Mouse (Mus musculus): ENCODE results near the gene Ackr1. TPM values are rescaled to one million over a fixed set of nuclear protein-coding genes. Genes with fewer than 3 reads are reported as not detected.

The Ackr1 gene
- polyA plus RNA-seq, 2 experiments, result 53.0 to 76.9 TPM

Other genes starting within 250 kb of the Ackr1 start
- not detected in 2 replicates for gene Olfr1408, start 196.4 kb downstream of the Ackr1 start, polyA plus RNA-seq (2012; rRNA removed)
- not detected in 2 replicates for gene Olfr1408, start 196.4 kb downstream of the Ackr1 start, polyA plus RNA-seq (2014; fragmentation: Nextera tagmentation; extraction: Ambion mirVana)
- gene Olfr1406, start 143.1 kb downstream of the Ackr1 start, polyA plus RNA-seq (2012; rRNA removed), result not detected in 2 replicates
- not detected in 2 replicates for gene Olfr1406, start 143.1 kb downstream of the Ackr1 start, polyA plus RNA-seq (2014; fragmentation: Nextera tagmentation; extraction: Ambion mirVana)
- not detected in 2 replicates for gene Olfr218, start 135.9 kb downstream of the Ackr1 start, polyA plus RNA-seq (2012; rRNA removed)
- gene Olfr218, start 135.9 kb downstream of the Ackr1 start, polyA plus RNA-seq (2014; fragmentation: Nextera tagmentation; extraction: Ambion mirVana), result not detected in 2 replicates
- gene Olfr1404, start 121.4 kb downstream of the Ackr1 start, polyA plus RNA-seq (2012; rRNA removed), result not detected in 2 replicates
- gene Olfr1404, start 121.4 kb downstream of the Ackr1 start, polyA plus RNA-seq (2014; fragmentation: Nextera tagmentation; extraction: Ambion mirVana), result not detected in 2 replicates
- gene Fcer1a, start 106.5 kb downstream of the Ackr1 start, polyA plus RNA-seq (2012; rRNA removed), result 0.09 TPM in 1 of 2 replicates, not detected in the other
- 0.33 TPM in 1 of 2 replicates, not detected in the other for gene Fcer1a, start 106.5 kb downstream of the Ackr1 start, polyA plus RNA-seq (2014; fragmentation: Nextera tagmentation; extraction: Ambion mirVana)
- gene Olfr418, start 67.7 kb downstream of the Ackr1 start, polyA plus RNA-seq (2012; rRNA removed), result not detected in 2 replicates
- not detected in 2 replicates for gene Olfr418, start 67.7 kb downstream of the Ackr1 start, polyA plus RNA-seq (2014; fragmentation: Nextera tagmentation; extraction: Ambion mirVana)
- not detected in 2 replicates for gene Mptx2, start 56.0 kb downstream of the Ackr1 start, polyA plus RNA-seq (2012; rRNA removed)
- gene Mptx2, start 56.0 kb downstream of the Ackr1 start, polyA plus RNA-seq (2014; fragmentation: Nextera tagmentation; extraction: Ambion mirVana), result not detected in 2 replicates
- 3.2 and 4.4 TPM in 2 replicates for gene Aim2, start 17.1 kb upstream of the Ackr1 start, polyA plus RNA-seq (2012; rRNA removed)
- gene Aim2, start 17.1 kb upstream of the Ackr1 start, polyA plus RNA-seq (2014; fragmentation: Nextera tagmentation; extraction: Ambion mirVana), result 1.7 and 3.3 TPM in 2 replicates
- gene Cadm3, start 33.9 kb upstream of the Ackr1 start, polyA plus RNA-seq (2012; rRNA removed), result 0.42 and 0.44 TPM in 2 replicates
- gene Cadm3, start 33.9 kb upstream of the Ackr1 start, polyA plus RNA-seq (2014; fragmentation: Nextera tagmentation; extraction: Ambion mirVana), result 0.87 and 0.89 TPM in 2 replicates
- 0.11 and 0.13 TPM in 2 replicates for gene Ifi206, start 157.3 kb upstream of the Ackr1 start, polyA plus RNA-seq (2012; rRNA removed)
- 0.28 TPM in 1 of 2 replicates, not detected in the other for gene Ifi206, start 157.3 kb upstream of the Ackr1 start, polyA plus RNA-seq (2014; fragmentation: Nextera tagmentation; extraction: Ambion mirVana)
- not detected in 2 replicates for gene Ifi214, start 202.2 kb upstream of the Ackr1 start, polyA plus RNA-seq (2012; rRNA removed)
- gene Ifi214, start 202.2 kb upstream of the Ackr1 start, polyA plus RNA-seq (2014; fragmentation: Nextera tagmentation; extraction: Ambion mirVana), result not detected in 2 replicates

All from liver, embryonic 14.5 days (tissue).